Mouse (Mus musculus): ENCODE measurements around the gene Rarres2. TPM values are rescaled to one million over a fixed set of nuclear protein-coding genes. Genes with fewer than 3 reads are reported as not detected.

Gene Rarres2
- total and polyA plus RNA-seq, 2 experiments from 2014 or later, result 4.6 to 7.4 TPM

DNA sequence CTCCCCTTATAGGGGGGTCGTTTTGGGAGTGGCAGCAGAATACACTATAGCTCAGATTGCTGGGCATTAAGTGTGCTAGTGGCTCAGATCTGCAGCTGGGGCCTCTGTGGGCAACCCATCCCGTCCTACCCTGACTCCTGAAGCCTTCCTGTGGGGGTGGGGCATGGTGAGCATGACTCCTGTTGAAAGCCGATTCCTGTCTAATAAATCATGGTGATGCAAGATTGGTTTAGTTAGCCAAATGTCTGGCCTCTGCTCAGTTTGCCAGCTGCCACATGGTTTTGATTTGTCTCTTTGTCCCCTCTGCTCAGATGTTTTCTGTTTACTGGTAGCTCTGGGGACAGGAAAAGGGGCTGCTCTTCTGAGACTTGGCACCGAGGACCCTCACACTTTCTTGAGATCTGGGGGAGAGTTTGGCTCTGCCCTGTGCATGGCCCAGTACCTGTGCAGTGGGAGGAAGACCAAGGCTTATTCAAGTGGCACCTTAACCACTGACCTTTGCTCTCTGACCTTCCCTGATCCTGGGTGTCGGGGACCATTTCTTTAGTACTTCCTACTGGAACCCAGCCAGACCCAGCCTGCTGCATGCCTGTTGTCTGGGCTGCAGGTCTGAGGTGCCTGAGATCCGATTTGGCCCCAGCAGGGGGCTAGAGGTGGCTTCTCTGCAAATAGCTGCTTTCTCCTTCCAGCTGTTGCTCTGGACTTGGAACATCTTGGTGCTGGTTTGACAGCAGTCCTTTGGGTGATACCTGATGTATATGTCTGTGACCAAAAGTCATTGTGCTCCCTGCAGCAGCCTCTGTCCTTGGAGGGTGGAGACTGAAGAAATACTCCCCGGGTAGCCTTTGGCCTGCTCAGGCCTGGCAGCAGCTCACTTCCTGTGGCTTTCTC, 30.8 kb downstream of the Rarres2 start:
- Histone ChIP-seq H3K4me3 (ENCODE audit: low read depth, low read length) (no peak overlapping the region), H3K9ac (replicated peaks; ENCODE audit: low read length, poor library complexity, severe bottlenecking) (no peak overlapping the region; the same call in 1 of the 2 replicates), H3K27ac (ENCODE audit: low read depth, low read length) (no peak overlapping the region), H3K36me3 (ENCODE audit: insufficient read depth, low read length) (peaks cover 22% of the 10 kb centered on the region), H3K9me3 (ENCODE audit: low read length) (no peaks in the 10 kb centered on the region), H3K27me3 (ENCODE audit: insufficient read depth, low read length) (no peaks in the 10 kb centered on the region), H3K4me1 (ENCODE audit: insufficient read depth, low read length) (peaks cover 12% of the 10 kb centered on the region), H3K4me2 (ENCODE audit: low read depth, low read length, poor library complexity, severe bottlenecking) (no peak overlapping the region)
- no peak for DNase-seq (ENCODE audit: low spot score)
- TF ChIP-seq CTCF (IDR thresholded peaks at IDR 0.05), result no peak
- 71% methylated on average over 7 of the region's 7 CpGs for WGBS
- no peak for ATAC-seq (ENCODE audit: low FRiP score)

DNA sequence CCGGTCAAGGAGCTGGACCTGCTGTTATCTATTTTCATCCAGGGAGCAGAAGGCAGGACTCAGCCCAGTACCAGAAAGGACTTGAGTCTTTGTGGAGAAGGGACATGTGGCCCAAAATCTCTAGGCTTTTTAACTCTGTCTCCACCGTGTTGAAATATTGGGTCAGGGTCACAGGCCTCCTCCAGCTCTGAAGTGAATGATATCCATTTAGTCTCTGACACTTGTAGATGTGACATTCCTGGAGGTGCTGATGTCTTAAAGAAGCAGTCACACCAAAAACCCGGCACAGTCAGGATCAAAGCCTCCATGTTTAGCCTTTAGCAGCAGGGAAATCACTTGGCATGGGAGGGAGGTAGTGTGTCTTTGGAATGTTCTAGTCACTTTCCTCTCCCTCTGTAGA, 31.9 kb downstream of the Rarres2 start:
- H3K9ac ChIP-seq (replicated peaks; ENCODE audit: low read length, poor library complexity, severe bottlenecking), result no peak overlapping the region
- H3K4me2 ChIP-seq (ENCODE audit: low read depth, low read length, poor library complexity, severe bottlenecking), result no peak overlapping the region
- no peaks in the 10 kb centered on the region for H3K27me3 ChIP-seq (ENCODE audit: insufficient read depth, low read length)
- 83% methylated on average over 3 of the region's 3 CpGs for WGBS
- TF ChIP-seq CTCF (IDR thresholded peaks at IDR 0.05), result no peak
- ATAC-seq (ENCODE audit: low FRiP score) (no peak), DNase-seq (ENCODE audit: low spot score) (no peak)
- no peak overlapping the region for H3K27ac ChIP-seq (ENCODE audit: low read depth, low read length)
- H3K4me3 ChIP-seq (ENCODE audit: low read depth, low read length), result no peak overlapping the region
- peaks cover 16% of the 10 kb centered on the region for H3K4me1 ChIP-seq (ENCODE audit: insufficient read depth, low read length)
- peaks cover 22% of the 10 kb centered on the region for H3K36me3 ChIP-seq (ENCODE audit: insufficient read depth, low read length)
- H3K9me3 ChIP-seq (ENCODE audit: low read length), result no peaks in the 10 kb centered on the region

DNA sequence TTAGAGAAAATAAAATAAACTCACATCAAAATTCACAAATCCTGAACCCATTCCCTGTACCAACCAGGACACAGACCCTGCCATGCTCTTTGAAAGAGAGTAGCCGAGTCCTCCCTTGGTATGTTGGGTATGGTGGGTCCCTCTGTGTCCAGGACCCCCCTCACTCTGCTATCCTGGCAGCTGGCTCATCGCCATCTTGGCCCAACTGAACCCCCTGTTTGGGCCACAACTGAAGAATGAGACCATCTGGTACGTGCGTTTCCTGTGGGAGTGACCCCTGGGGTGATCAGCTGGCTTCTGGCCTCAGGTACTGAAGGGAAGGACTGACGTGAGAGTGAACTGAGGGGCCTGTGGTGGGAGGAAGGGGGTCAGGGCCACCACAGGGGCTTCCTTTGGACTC, 32.7 kb downstream of the Rarres2 start:
- no peaks in the 10 kb centered on the region for H3K27me3 ChIP-seq (ENCODE audit: insufficient read depth, low read length)
- ATAC-seq (ENCODE audit: low FRiP score), result no peak
- DNase-seq (ENCODE audit: low spot score), result no peak
- no peak for TF ChIP-seq CTCF (IDR thresholded peaks at IDR 0.05)
- peaks cover 22% of the 10 kb centered on the region for H3K36me3 ChIP-seq (ENCODE audit: insufficient read depth, low read length)
- no peak overlapping the region for H3K4me3 ChIP-seq (ENCODE audit: low read depth, low read length)
- H3K9me3 ChIP-seq (ENCODE audit: low read length), result no peaks in the 10 kb centered on the region
- H3K4me2 ChIP-seq (ENCODE audit: low read depth, low read length, poor library complexity, severe bottlenecking), result no peak overlapping the region
- no peak overlapping the region for H3K27ac ChIP-seq (ENCODE audit: low read depth, low read length)
- no peak overlapping the region for H3K9ac ChIP-seq (replicated peaks; ENCODE audit: low read length, poor library complexity, severe bottlenecking)
- H3K4me1 ChIP-seq (ENCODE audit: insufficient read depth, low read length), result peaks cover 16% of the 10 kb centered on the region
- 83% methylated on average over 5 of the region's 5 CpGs for WGBS

DNA sequence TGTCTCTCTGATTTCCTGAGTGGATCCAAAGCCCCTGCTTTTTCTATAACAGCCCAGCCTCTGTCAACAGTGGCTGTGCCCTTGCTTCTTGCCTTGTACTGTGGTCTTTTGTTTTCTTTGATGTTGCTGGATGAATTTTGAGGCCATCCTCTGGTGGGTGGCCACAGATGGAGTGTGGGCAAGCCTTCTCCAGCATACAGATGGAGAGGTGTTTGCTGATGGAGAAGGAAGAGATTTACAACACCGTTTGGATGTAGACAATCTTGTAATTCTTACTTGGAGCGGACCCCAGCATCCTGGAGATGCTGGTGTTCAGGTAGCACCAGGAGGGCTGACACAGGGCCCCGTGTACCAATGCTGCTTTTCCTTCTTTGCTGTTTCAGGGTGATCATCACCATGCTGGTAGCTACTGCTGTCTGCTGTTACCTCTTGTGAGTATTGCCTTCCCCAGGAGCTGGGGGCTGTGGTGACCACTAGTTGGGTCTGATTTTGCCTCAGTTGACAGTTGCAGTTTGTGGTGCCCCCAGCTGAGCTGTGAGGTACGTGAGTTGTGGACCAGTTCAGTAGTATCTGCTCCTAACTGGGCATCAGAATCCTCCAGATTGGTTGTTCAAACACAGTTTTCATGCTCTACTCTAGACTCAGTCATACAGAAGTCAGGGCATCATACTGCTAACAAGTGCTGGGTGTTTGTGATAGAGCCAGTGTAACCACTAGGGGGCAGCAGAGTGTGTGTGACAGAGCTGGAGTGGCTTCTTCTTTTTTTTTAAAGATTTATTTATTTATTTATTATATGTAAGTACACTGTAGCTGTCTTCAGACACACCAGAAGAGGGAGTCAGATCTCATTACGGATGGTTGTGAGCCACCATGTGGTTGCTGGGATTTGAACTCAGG, 33.5 kb downstream of the Rarres2 start:
- DNase-seq (ENCODE audit: low spot score) (peak; percentile 90), ATAC-seq (ENCODE audit: low FRiP score) (no peak)
- 75% methylated on average over 4 of the region's 5 CpGs for WGBS
- Histone ChIP-seq H3K9me3 (ENCODE audit: low read length) (no peaks in the 10 kb centered on the region), H3K27ac (ENCODE audit: low read depth, low read length) (no peak overlapping the region), H3K27me3 (ENCODE audit: insufficient read depth, low read length) (no peaks in the 10 kb centered on the region), H3K4me2 (ENCODE audit: low read depth, low read length, poor library complexity, severe bottlenecking) (peak overlapping the region; percentile 76), H3K4me3 (ENCODE audit: low read depth, low read length) (peak overlapping the region; percentile 64), H3K4me1 (ENCODE audit: insufficient read depth, low read length) (peaks cover 16% of the 10 kb centered on the region), H3K36me3 (ENCODE audit: insufficient read depth, low read length) (peaks cover 22% of the 10 kb centered on the region), H3K9ac (replicated peaks; ENCODE audit: low read length, poor library complexity, severe bottlenecking) (peak overlapping the region; percentile 99; the same call in 1 of the 2 replicates)
- TF ChIP-seq CTCF (IDR thresholded peaks at IDR 0.05), result peak; percentile 82

DNA sequence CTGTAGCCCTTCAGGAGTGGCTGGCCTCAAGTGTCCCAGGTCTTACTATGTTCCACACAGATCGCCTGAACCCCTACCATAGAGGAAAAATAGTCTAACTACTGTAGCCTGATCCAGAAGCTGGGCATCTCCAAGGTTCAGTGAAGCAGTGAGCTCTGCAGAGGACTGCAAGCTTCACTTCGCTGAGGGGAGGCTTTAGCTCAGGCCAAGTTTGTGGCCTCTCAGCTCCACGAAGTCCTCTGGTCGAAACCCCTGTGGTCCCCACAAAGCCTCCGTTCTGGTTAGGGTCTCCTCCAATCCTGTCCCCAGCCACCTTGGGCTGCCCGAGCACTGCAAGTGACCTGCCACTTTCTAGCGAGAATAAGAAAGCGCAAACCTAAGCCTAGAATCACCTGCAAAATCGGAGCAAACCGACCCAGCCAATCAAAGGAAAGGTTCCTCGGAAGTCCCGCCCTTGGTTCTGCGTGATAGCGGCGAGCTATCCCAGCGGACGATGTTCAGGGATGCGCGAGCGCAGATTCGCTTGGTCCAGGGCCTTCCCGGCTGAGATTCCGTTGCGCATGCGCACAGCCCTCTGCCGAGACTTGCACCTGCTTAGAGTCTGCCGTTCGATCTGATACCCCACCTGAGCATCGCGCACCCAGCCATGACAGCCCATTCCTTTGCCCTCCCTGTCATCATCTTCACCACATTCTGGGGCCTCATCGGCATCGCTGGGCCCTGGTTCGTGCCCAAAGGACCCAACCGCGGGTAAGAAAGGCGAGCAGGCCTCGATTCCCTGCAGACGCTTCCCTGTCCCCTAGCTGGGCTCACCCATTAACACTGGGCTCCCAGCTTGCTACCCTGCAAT, 35.3 kb downstream of the Rarres2 start, which contains the start of gene Atp6v0e2:
Gene Atp6v0e2 (plus strand): TSS at position 511 of the 850 bp plus-strand sequence.
- peak within 1 kb of the TSS; percentile 83 for H3K27ac ChIP-seq (ENCODE audit: low read depth, low read length)
- H3K36me3 ChIP-seq (ENCODE audit: insufficient read depth, low read length), result peaks cover 31% of the 10 kb centered on the region
- TF ChIP-seq CTCF (IDR thresholded peaks at IDR 0.05), result 0 out of 2 replicates have a peak, but pooled peaks have one; percentile 6
- WGBS, result 4% methylated on average over 38 of the region's 38 CpGs
- H3K4me3 ChIP-seq (ENCODE audit: low read depth, low read length), result peak within 1 kb of the TSS; percentile 64
- H3K27me3 ChIP-seq (ENCODE audit: insufficient read depth, low read length), result no peaks in the 10 kb centered on the region
- peaks cover 16% of the 10 kb centered on the region for H3K4me1 ChIP-seq (ENCODE audit: insufficient read depth, low read length)
- DNase-seq (ENCODE audit: low spot score) (peak; percentile 98), ATAC-seq (ENCODE audit: low FRiP score) (peak; percentile 94)
- no peaks in the 10 kb centered on the region for H3K9me3 ChIP-seq (ENCODE audit: low read length)
- peak within 1 kb of the TSS; percentile 76 for H3K4me2 ChIP-seq (ENCODE audit: low read depth, low read length, poor library complexity, severe bottlenecking)
- peak within 1 kb of the TSS; percentile 99 for H3K9ac ChIP-seq (replicated peaks; ENCODE audit: low read length, poor library complexity, severe bottlenecking)
